Mouse (Mus musculus) heart, embryonic 10.5 days (tissue): ENCODE measurements at regions not wholly inside any gene's neighbourhood (a gene's known extent, or its start where the extent isn't known, plus 50 kb on each side); places are given as distances from the start of the nearest gene placed in this dataset.

Experiments used
- DNase-seq: peaks from one replicate; pipeline ENCODE4 v3.0.0-alpha.2; 2017; ENCODE audit warnings: low spot score
- H3K27ac ChIP-seq: fragments of 300-500 bp; sonication (generic); 2 replicates; pipeline ENCODE4 v1.5.1; 2016; ENCODE audit warnings: mild to moderate bottlenecking
- H3K27me3 ChIP-seq: fragments of 300-500 bp; sonication (generic); 2 replicates; pipeline ENCODE4 v1.6.1; 2016; ENCODE audit warnings: mild to moderate bottlenecking; ENCODE audit not compliant: poor library complexity, insufficient read depth, severe bottlenecking
- H3K36me3 ChIP-seq: fragments of 300-500 bp; sonication (generic); 2 replicates; pipeline ENCODE4 v1.6.1; 2016; ENCODE audit warnings: mild to moderate bottlenecking, moderate library complexity
- H3K4me1 ChIP-seq: fragments of 300-500 bp; sonication (generic); 2 replicates; pipeline ENCODE4 v1.6.1; 2016; ENCODE audit warnings: mild to moderate bottlenecking
- H3K4me3 ChIP-seq: fragments of 300-500 bp; sonication (generic); 2 replicates; pipeline ENCODE4 v1.5.1; 2016; ENCODE audit warnings: mild to moderate bottlenecking, moderate library complexity
- H3K9me3 ChIP-seq: fragments of 300-500 bp; sonication (generic); 2 replicates; pipeline ENCODE4 v1.6.1; 2016; ENCODE audit warnings: mild to moderate bottlenecking, moderate library complexity
- WGBS: fragments of 180-500 bp; shearing (Covaris S2); methylation state at CpG from one replicate; pipeline ENCODE4 v1.1.7; 2016; 5-methylcytosine and 5-hydroxymethylcytosine counted together

DNA sequence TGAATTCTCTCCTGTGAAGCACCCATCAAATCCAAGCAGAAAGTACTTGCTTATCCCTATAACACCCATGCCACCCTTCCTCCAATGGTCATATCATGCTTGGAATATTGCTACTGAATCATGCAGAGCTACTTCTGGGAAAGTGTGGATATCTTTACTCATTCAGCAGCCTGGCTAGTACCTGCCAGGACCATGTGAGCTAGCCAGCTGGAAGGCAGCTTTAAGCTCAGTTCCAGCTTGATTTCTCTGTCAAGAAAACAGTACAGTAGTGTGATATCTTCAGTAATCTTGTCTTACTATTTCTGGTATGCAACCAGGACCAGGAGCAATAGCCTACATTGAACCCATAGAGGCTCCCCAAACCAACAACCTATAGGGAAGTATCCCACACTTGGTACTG is 2883.7 kb downstream of the Poteg start:
- Histone ChIP-seq H3K4me1 (no peaks in the 10 kb centered on the region), H3K9me3 (no peaks in the 10 kb centered on the region), H3K36me3 (no peaks in the 10 kb centered on the region), H3K27ac (no peak overlapping the region), H3K27me3 (no peaks in the 10 kb centered on the region), H3K4me3 (no peak overlapping the region)
- no peak for DNase-seq

- Histone ChIP-seq H3K4me1 (no peaks in the 10 kb centered on the region), H3K27ac (no peak overlapping the region), H3K36me3 (no peaks in the 10 kb centered on the region), H3K4me3 (no peak overlapping the region), H3K9me3 (no peaks in the 10 kb centered on the region), H3K27me3 (no peaks in the 10 kb centered on the region)
- 85% methylated on average over 3 of the region's 3 CpGs for WGBS
- DNase-seq: no peak
These were observed 2885.9 kb downstream of the Poteg start for GRCm38 (mm10) chr8:30333352-30333751.

- Histone ChIP-seq H3K9me3 (no peaks in the 10 kb centered on the region), H3K27me3 (no peaks in the 10 kb centered on the region), H3K36me3 (no peaks in the 10 kb centered on the region), H3K4me1 (no peaks in the 10 kb centered on the region), H3K4me3 (no peak overlapping the region), H3K27ac (no peak overlapping the region)
- no peak for DNase-seq
- WGBS: 79% methylated on average over 1 of the region's 1 CpGs
These were observed 2912.0 kb downstream of the Poteg start for GRCm38 (mm10) chr8:30359464-30359863.

GRCm38 (mm10) chr8:30365721-30366120 is 2918.3 kb downstream of the Poteg start:
- DNase-seq: no peak
- Histone ChIP-seq H3K9me3 (no peaks in the 10 kb centered on the region), H3K27ac (no peak overlapping the region), H3K4me1 (no peaks in the 10 kb centered on the region), H3K27me3 (no peaks in the 10 kb centered on the region), H3K36me3 (no peaks in the 10 kb centered on the region), H3K4me3 (no peak overlapping the region)
- 82% methylated on average over 2 of the region's 2 CpGs for WGBS

- no peak overlapping the region for H3K27ac ChIP-seq
- no peak for DNase-seq
- no peak overlapping the region for H3K4me3 ChIP-seq
- WGBS: 76% methylated on average over 2 of the region's 2 CpGs
- H3K9me3 ChIP-seq: no peaks in the 10 kb centered on the region
- H3K27me3 ChIP-seq: no peaks in the 10 kb centered on the region
- H3K4me1 ChIP-seq: no peaks in the 10 kb centered on the region
- no peaks in the 10 kb centered on the region for H3K36me3 ChIP-seq
These were observed 2944.5 kb downstream of the Poteg start for GRCm38 (mm10) chr8:30391936-30392335.

GRCm38 (mm10) chr8:30439423-30439822 is 2989.1 kb upstream of the 5930422O12Rik start:
- Histone ChIP-seq H3K4me1 (no peaks in the 10 kb centered on the region), H3K36me3 (no peaks in the 10 kb centered on the region), H3K27ac (no peak overlapping the region), H3K27me3 (no peaks in the 10 kb centered on the region), H3K4me3 (no peak overlapping the region), H3K9me3 (no peaks in the 10 kb centered on the region)
- WGBS: 71% methylated on average over 2 of the region's 2 CpGs
- DNase-seq: no peak

DNA sequence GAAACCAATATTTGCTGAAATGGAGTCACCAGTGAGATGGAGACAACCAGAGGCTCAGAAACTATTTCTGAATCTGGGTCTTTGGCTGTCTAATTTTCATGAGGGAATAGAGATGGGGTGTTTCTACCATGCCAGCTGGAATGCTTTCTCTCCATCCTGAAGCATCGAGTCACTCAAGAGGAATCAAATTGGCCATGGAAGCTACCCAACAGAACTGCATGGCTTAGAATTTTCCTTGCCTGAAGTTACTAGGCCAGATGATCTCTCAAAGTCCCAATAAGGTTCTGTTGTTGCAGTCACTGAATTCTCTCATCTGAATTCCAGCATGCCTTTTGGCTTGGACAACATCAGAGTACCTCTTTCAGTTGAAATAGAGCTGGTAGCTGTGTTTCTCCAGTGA is 2986.7 kb upstream of the 5930422O12Rik start:
- Histone ChIP-seq H3K27me3 (no peaks in the 10 kb centered on the region), H3K4me3 (no peak overlapping the region), H3K4me1 (no peaks in the 10 kb centered on the region), H3K9me3 (no peaks in the 10 kb centered on the region), H3K36me3 (no peaks in the 10 kb centered on the region), H3K27ac (no peak overlapping the region)
- no peak for DNase-seq
- 87% methylated on average over 1 of the region's 1 CpGs for WGBS

- WGBS: 70% methylated on average over 2 of the region's 2 CpGs
- no peak overlapping the region for H3K27ac ChIP-seq
- DNase-seq: no peak
- H3K9me3 ChIP-seq: no peaks in the 10 kb centered on the region; the same call in 1 of the 2 replicates
- H3K4me3 ChIP-seq: no peak overlapping the region
- no peaks in the 10 kb centered on the region for H3K27me3 ChIP-seq
- no peaks in the 10 kb centered on the region for H3K36me3 ChIP-seq
- no peaks in the 10 kb centered on the region for H3K4me1 ChIP-seq
These were observed 2984.6 kb upstream of the 5930422O12Rik start for GRCm38 (mm10) chr8:30443874-30444273.

DNA sequence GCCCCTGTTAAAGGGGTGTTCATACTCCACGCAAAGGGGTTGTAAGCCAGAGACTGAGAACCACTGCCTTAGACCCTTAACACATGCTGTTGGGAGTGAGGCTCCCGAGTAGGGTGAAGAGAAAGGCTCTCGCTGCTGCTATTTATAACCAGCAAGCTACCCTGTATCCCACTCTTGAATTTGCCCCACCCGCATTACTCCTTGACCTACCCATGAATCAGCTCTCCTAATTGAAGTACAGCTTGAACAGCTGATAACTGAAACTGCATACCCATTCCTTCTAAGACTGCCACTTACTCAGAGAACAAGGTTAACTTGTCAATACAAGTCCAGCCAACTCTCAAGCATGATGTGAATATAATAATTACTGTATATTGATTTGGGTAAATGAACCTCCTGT is 2984.2 kb upstream of the 5930422O12Rik start:
- Histone ChIP-seq H3K36me3 (no peaks in the 10 kb centered on the region), H3K4me3 (no peak overlapping the region)
- WGBS: 60% methylated on average over 4 of the region's 4 CpGs

DNA sequence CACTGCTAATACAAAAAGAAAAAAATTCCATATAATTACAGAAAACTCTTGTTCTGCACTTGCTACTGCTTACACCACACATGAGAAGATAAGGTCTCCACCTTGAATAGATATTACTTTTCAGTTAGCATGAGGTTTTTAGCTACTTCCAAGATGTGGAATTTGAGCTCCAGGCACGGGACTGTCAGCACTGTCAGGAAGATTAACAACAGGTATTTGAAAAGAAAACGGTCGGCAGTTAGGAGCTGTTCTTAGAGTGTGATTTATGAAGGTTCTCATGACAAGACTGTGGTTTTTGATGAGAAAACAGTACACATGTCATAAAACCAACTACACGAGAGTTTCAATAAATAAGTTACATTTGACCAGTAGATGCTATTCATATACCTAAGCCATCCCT is 2970.4 kb upstream of the 5930422O12Rik start:
- H3K27ac ChIP-seq: no peak overlapping the region
- H3K9me3 ChIP-seq: no peaks in the 10 kb centered on the region

More for the DNA sequence above, 2984.2 kb upstream of the 5930422O12Rik start:
- DNase-seq: no peak
- Histone ChIP-seq H3K27me3 (no peaks in the 10 kb centered on the region), H3K4me1 (no peaks in the 10 kb centered on the region), H3K27ac (no peak overlapping the region), H3K9me3 (no peaks in the 10 kb centered on the region; the same call in 1 of the 2 replicates)

GRCm38 (mm10) chr8:30482956-30483355 is 2945.6 kb upstream of the 5930422O12Rik start:
- Histone ChIP-seq H3K27me3 (no peaks in the 10 kb centered on the region), H3K9me3 (no peaks in the 10 kb centered on the region), H3K36me3 (no peaks in the 10 kb centered on the region), H3K4me3 (no peak overlapping the region), H3K27ac (no peak overlapping the region), H3K4me1 (no peaks in the 10 kb centered on the region)
- no peak for DNase-seq
- 84% methylated on average over 3 of the region's 3 CpGs for WGBS

More for the DNA sequence above, 2970.4 kb upstream of the 5930422O12Rik start:
- Histone ChIP-seq H3K4me3 (no peak overlapping the region), H3K4me1 (no peaks in the 10 kb centered on the region), H3K36me3 (no peaks in the 10 kb centered on the region), H3K27me3 (no peaks in the 10 kb centered on the region)
- 62% methylated on average over 4 of the region's 4 CpGs for WGBS
- DNase-seq: no peak

GRCm38 (mm10) chr8:30494851-30495355 is 2933.6 kb upstream of the 5930422O12Rik start:
- no peaks in the 10 kb centered on the region for H3K27me3 ChIP-seq
- no peak for DNase-seq
- no peaks in the 10 kb centered on the region for H3K4me1 ChIP-seq
- no peaks in the 10 kb centered on the region for H3K36me3 ChIP-seq
- H3K27ac ChIP-seq: no peak overlapping the region
- WGBS: 87% methylated on average over 6 of the region's 6 CpGs
- H3K4me3 ChIP-seq: no peak overlapping the region
- no peaks in the 10 kb centered on the region for H3K9me3 ChIP-seq

- no peaks in the 10 kb centered on the region for H3K9me3 ChIP-seq
- 74% methylated on average over 2 of the region's 2 CpGs for WGBS
- no peak for DNase-seq
- H3K4me3 ChIP-seq: no peak overlapping the region
- H3K36me3 ChIP-seq: no peaks in the 10 kb centered on the region
- no peaks in the 10 kb centered on the region for H3K27me3 ChIP-seq
- no peaks in the 10 kb centered on the region for H3K4me1 ChIP-seq
- H3K27ac ChIP-seq: no peak overlapping the region
These were observed 2926.3 kb upstream of the 5930422O12Rik start for GRCm38 (mm10) chr8:30502164-30502563.

DNA sequence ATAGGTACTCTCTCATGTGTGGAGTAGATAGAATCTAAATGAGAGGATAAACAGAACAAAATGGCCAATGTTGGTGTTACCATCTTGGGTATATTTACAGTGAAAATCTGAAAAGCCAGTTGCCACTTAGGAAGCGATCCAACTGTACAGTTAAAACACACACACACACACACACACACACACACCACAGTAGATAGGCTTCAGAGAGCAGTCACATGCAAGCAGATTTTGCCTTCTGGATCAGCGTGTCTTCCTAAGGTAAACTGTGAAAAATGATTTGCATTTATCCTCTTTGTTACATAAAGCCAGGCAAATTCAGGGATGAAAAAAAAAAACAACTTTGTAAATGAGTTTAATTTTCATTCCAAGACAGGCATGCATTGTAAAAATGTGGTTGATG is 2917.2 kb upstream of the 5930422O12Rik start:
- WGBS: 82% methylated on average over 2 of the region's 2 CpGs
- H3K4me1 ChIP-seq: no peaks in the 10 kb centered on the region
- H3K27me3 ChIP-seq: no peaks in the 10 kb centered on the region

More for the DNA sequence above, 2917.2 kb upstream of the 5930422O12Rik start:
- H3K4me3 ChIP-seq: no peak overlapping the region
- no peaks in the 10 kb centered on the region for H3K36me3 ChIP-seq
- no peak overlapping the region for H3K27ac ChIP-seq
- no peaks in the 10 kb centered on the region for H3K9me3 ChIP-seq
- DNase-seq: no peak
